Mouse (Mus musculus) forebrain, embryonic 10.5 days (tissue): ENCODE results near the gene Fam155a. TPM values are rescaled to one million over a fixed set of nuclear protein-coding genes. Genes with fewer than 3 reads are reported as not detected.
"Not testable (repeated sequence)": the region's sequence is repeated elsewhere in the genome, so short reads cannot be mapped to it uniquely, and the experiment has no call there.

Experiments used
- DNase-seq: peaks from one replicate; pipeline ENCODE4 v3.0.0-alpha.2; 2017; ENCODE audit warnings: low spot score; ENCODE audit errors: extremely low spot score
- H3K27ac ChIP-seq: fragments of 300-500 bp; sonication (generic); 2 replicates; pipeline ENCODE4 v1.5.1; 2016; ENCODE audit warnings: mild to moderate bottlenecking
- H3K27me3 ChIP-seq: fragments of 300-500 bp; sonication (generic); 2 replicates; pipeline ENCODE4 v1.6.1; 2016; ENCODE audit warnings: mild to moderate bottlenecking; ENCODE audit not compliant: poor library complexity, severe bottlenecking
- H3K36me3 ChIP-seq: fragments of 300-500 bp; sonication (generic); replicated peaks from 2 replicates; pipeline ENCODE4 v1.6.1; 2016; ENCODE audit warnings: mild to moderate bottlenecking, moderate library complexity
- H3K4me1 ChIP-seq: fragments of 300-500 bp; sonication (generic); 2 replicates; pipeline ENCODE4 v1.6.1; 2016
- H3K4me3 ChIP-seq: fragments of 300-500 bp; sonication (generic); 2 replicates; pipeline ENCODE4 v1.5.1; 2016; ENCODE audit warnings: mild to moderate bottlenecking, moderate library complexity
- H3K9me3 ChIP-seq: fragments of 300-500 bp; sonication (generic); 2 replicates; pipeline ENCODE4 v1.6.1; 2016; ENCODE audit warnings: mild to moderate bottlenecking, moderate library complexity
- WGBS: fragments of 180-500 bp; shearing (Covaris S2); methylation state at CpG from one replicate; pipeline ENCODE4 v1.1.7; 2016; 5-methylcytosine and 5-hydroxymethylcytosine counted together
- polyA plus RNA-seq: library from polyadenylated mRNA; unstranded; fragments of >200 nt; fragmentation: Nextera tagmentation; extraction: Ambion mirVana; gene quantifications from 2 replicates; pipeline ENCODE4 v1.2.1, GENCODE M21; 2016

Gene Fam155a
- polyA plus RNA-seq: 0.50 and 0.53 TPM in 2 replicates

DNA sequence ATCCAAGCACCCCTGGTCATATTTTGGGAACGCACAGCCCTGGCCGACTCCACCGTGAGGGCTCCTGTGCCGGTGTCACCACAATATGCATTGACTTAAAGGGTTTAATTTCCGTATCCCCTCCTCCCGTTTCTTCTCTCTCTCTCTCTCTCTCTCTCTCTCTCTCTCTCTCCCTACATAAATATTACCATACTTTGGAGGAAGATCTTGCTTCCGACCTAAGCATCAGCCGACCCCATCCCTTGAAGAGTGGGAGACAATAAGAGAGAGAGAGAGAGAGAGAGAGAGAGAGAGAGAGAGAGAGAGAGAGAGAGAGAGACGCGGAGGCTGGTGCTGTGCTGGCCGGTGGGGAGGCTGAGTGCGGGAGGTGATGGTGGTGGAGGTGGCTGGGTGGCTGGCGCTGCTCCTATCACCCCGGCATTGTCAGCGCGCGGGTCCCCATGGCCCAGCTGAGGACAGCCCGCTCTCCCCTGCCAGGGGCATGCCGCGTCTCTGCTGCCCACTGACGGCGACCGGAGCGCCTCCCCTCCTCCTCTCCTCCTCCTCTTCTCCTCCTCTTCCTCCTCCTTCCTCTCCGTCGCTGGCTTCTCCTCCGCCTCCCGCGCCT is at the start of gene Fam155a:
Fam155a (minus strand) TSS at position 163 of the 607 bp plus-strand sequence.
- Histone ChIP-seq H3K4me3 (peak within 1 kb of the TSS; percentile 75), H3K36me3 (no peaks in the 10 kb centered on the region), H3K27me3 (peaks cover 56% of the 10 kb centered on the region), H3K27ac (peak within 1 kb of the TSS; percentile 78), H3K4me1 (peaks cover 26% of the 10 kb centered on the region), H3K9me3 (no peaks in the 10 kb centered on the region)
- 0% methylated on average over 25 of the region's 29 CpGs for WGBS
- peak; percentile 17 for DNase-seq

GRCm38 (mm10) chr8:9813273-9813946 is 42.4 kb upstream of the Fam155a start:
- Histone ChIP-seq H3K27me3 (no peaks in the 10 kb centered on the region), H3K4me3 (no peak overlapping the region), H3K9me3 (peaks cover 3% of the 10 kb centered on the region; the same call in 1 of the 2 replicates), H3K4me1 (peaks cover 4% of the 10 kb centered on the region; the same call in 1 of the 2 replicates), H3K36me3 (no peaks in the 10 kb centered on the region), H3K27ac (no peak overlapping the region)
- no peak for DNase-seq
- 77% methylated on average over 8 of the region's 8 CpGs for WGBS

DNA sequence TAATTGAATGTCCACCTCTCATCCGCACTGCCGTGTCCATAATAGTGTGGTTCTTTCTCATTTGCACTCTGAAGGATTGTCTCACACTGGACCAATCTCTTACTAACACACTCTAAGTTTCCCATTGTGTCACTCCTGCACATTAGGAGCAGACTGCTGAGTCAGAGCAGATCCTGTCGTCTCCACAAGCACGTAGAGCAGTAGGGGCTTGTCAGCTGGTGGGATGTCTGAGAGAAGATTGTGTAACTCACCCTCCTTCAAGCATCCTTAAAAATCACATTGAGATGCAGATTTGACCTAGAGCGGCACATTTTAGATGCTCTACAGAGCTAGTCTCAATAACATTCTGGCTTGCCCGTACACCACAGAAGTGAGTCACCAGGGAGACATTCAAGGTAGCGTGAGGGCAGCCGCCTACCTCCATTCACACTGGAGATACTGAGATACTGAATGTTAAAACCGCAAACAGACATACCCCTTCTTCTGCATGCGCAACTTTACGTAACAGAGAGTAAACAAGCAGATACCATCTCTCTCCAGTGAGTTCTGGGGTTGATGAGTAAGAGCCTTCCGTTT is 40.1 kb upstream of the Fam155a start:
- Histone ChIP-seq H3K9me3 (peaks cover 4% of the 10 kb centered on the region; the same call in 1 of the 2 replicates), H3K27me3 (no peaks in the 10 kb centered on the region), H3K4me1 (peaks cover 4% of the 10 kb centered on the region; the same call in 1 of the 2 replicates), H3K27ac (no peak overlapping the region), H3K36me3 (no peaks in the 10 kb centered on the region), H3K4me3 (no peak overlapping the region)
- 85% methylated on average over 12 of the region's 12 CpGs for WGBS
- DNase-seq: no peak

DNA sequence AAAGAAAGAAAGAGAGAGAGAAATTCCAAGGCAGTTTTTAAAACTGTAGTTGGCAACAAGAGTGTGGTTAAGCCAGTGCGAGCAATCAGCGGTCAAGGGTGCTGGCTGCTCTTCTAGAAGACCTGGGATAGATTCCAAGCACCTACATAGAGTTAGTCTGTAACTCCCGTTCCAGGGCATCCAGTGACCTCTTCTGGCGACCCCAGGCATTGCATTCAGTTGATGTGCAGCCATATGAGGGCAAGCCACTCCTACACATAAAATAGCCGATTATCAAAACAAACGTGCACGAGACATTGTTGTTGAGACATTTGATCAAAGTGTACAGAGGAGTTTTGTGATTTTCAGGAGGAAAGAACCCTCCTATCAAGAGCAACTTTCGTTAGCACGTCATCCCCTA is 37.6 kb upstream of the Fam155a start:
- Histone ChIP-seq H3K4me3 (no peak overlapping the region), H3K36me3 (no peaks in the 10 kb centered on the region), H3K9me3 (peaks cover 4% of the 10 kb centered on the region; the same call in 1 of the 2 replicates), H3K27me3 (no peaks in the 10 kb centered on the region), H3K27ac (no peak overlapping the region), H3K4me1 (peaks cover 4% of the 10 kb centered on the region; the same call in 1 of the 2 replicates)
- no peak for DNase-seq
- WGBS: 86% methylated on average over 9 of the region's 9 CpGs

DNA sequence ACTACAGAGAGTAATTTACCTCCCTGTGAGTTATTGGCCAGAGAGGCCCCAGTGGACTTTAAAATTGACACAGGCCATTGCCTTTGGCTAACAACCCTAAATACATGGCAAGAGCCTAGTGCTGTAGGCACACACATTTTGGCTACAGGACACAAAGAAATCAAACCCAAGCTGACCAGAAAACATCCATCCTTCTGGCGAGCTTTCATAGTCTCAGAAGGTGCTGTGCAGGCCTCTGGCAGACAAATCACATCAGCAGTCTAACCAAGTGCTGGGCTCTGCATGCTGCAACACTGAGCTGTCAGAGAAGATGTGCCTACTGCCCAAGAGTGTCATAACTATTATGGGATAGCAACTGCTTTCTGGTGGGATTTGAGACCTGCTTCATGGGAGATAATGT is 34.7 kb upstream of the Fam155a start:
- Histone ChIP-seq H3K36me3 (no peaks in the 10 kb centered on the region), H3K4me3 (no peak overlapping the region), H3K9me3 (peaks cover 4% of the 10 kb centered on the region; the same call in 1 of the 2 replicates), H3K27me3 (no peaks in the 10 kb centered on the region), H3K27ac (no peak overlapping the region), H3K4me1 (no peaks in the 10 kb centered on the region)
- DNase-seq: no peak
- 71% methylated on average over 1 of the region's 1 CpGs for WGBS

DNA sequence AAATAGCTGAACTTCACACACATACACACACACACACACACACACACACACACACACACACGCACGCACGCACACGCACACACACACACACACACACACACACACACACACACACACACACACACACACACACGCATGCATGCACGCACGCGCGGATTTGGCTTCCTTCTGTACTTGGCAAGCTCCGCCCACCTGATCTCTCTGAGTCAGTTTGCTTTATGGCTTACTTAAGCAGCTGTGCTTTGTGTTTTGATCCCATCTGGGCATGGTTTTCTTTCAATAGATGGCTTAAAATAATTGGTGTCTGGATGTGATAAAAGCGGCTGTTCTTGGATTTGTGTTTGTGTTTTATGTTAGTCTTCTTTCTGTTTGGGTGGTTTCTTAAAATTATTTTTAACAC is 29.4 kb upstream of the Fam155a start:
- not testable (repeated sequence) for DNase-seq, H3K9me3 ChIP-seq, H3K27me3 ChIP-seq, H3K27ac ChIP-seq, H3K4me3 ChIP-seq, H3K36me3 ChIP-seq, H3K4me1 ChIP-seq
- 97% methylated on average over 7 of the region's 11 CpGs for WGBS

GRCm38 (mm10) chr8:9799923-9800322 is 29.0 kb upstream of the Fam155a start:
- Histone ChIP-seq H3K4me3 (no peak overlapping the region), H3K36me3 (no peaks in the 10 kb centered on the region), H3K27ac (no peak overlapping the region), H3K27me3 (no peaks in the 10 kb centered on the region), H3K9me3 (no peaks in the 10 kb centered on the region), H3K4me1 (peaks cover 5% of the 10 kb centered on the region)
- WGBS: 90% methylated on average over 11 of the region's 11 CpGs
- DNase-seq: no peak

- DNase-seq: no peak
- WGBS: 87% methylated on average over 8 of the region's 8 CpGs
- Histone ChIP-seq H3K9me3 (no peaks in the 10 kb centered on the region), H3K36me3 (no peaks in the 10 kb centered on the region), H3K27me3 (no peaks in the 10 kb centered on the region), H3K27ac (no peak overlapping the region), H3K4me1 (peaks cover 5% of the 10 kb centered on the region), H3K4me3 (no peak overlapping the region)
Observed at GRCm38 (mm10) chr8:9797514-9797913, 26.6 kb upstream of the Fam155a start.

DNA sequence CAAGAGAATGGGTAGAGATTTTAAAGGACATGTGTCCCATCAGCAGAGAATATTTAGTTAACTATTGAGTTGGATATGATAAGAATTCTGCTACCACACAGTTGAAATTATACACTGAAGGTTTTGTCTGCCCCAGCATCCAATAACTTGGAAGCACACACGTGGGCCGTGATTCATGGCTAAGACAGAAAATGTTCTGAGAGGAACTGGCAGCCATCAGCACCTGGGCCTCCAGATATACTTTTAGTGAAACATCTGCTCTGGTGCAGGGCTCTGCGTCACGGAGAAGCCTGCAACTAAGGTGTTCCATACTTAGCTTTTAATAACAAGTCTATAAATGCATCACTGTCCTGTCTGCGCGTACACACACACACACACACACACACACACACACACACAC is 24.8 kb upstream of the Fam155a start:
- WGBS: 93% methylated on average over 6 of the region's 6 CpGs
- DNase-seq: no peak
- no peaks in the 10 kb centered on the region for H3K36me3 ChIP-seq
- H3K27me3 ChIP-seq: no peaks in the 10 kb centered on the region
- H3K4me1 ChIP-seq: peaks cover 5% of the 10 kb centered on the region
- H3K4me3 ChIP-seq: no peak overlapping the region
- H3K27ac ChIP-seq: no peak overlapping the region
- no peaks in the 10 kb centered on the region for H3K9me3 ChIP-seq

DNA sequence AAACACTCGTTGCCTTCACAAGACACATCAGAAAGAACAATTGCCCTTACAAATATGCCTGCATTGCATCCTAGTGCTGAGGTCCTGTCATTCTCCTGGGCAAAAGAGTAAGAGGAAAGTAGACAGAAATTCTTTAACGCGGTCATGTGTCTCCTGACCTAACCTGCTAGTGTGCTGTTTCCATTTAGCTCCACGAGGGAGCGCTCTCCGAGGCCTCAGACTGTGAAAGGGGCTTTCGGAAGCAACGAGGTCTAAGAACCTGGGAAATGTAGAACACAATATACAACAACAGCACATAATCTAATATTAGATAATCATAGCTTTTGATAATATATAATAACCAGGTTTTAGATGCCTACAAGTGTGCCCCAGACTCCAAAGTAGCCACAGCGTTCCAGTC is 22.4 kb upstream of the Fam155a start:
- 69% methylated on average over 9 of the region's 9 CpGs for WGBS

GRCm38 (mm10) chr8:9780332-9780731 is 9.4 kb upstream of the Fam155a start:
- no peak overlapping the region for H3K4me3 ChIP-seq

More for the DNA sequence above, 22.4 kb upstream of the Fam155a start:
- Histone ChIP-seq H3K36me3 (no peaks in the 10 kb centered on the region), H3K27ac (no peak overlapping the region), H3K27me3 (no peaks in the 10 kb centered on the region), H3K9me3 (no peaks in the 10 kb centered on the region), H3K4me1 (no peaks in the 10 kb centered on the region), H3K4me3 (no peak overlapping the region)
- no peak for DNase-seq

DNA sequence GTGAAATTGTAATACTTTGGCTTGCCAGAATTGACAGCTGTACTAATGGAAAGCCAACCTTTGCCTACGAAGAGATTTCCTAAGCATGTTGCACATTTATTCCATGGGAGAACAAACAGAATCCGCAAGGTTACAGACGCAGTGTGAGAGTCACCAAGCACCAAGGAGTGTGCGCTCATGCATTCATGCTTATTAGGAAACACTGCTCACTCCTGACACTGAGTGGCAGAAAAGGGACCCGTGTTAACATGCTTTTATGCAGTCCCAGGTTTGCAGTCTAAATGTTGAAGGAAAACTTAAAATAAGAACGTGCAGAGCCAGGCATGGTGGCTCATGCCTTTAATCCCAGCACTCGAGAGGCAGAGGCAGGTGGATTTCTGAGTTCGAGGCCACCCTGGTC is 7.2 kb upstream of the Fam155a start:
- no peak for DNase-seq
- WGBS: 83% methylated on average over 8 of the region's 8 CpGs
- no peaks in the 10 kb centered on the region for H3K36me3 ChIP-seq
- H3K4me3 ChIP-seq: no peak overlapping the region
- no peaks in the 10 kb centered on the region for H3K4me1 ChIP-seq
- H3K27me3 ChIP-seq: peaks cover 12% of the 10 kb centered on the region
- H3K27ac ChIP-seq: no peak overlapping the region
- no peaks in the 10 kb centered on the region for H3K9me3 ChIP-seq

More at GRCm38 (mm10) chr8:9780332-9780731, 9.4 kb upstream of the Fam155a start:
- Histone ChIP-seq H3K36me3 (no peaks in the 10 kb centered on the region), H3K4me1 (no peaks in the 10 kb centered on the region), H3K9me3 (no peaks in the 10 kb centered on the region), H3K27me3 (no peaks in the 10 kb centered on the region), H3K27ac (no peak overlapping the region)
- 89% methylated on average over 10 of the region's 10 CpGs for WGBS
- DNase-seq: no peak

DNA sequence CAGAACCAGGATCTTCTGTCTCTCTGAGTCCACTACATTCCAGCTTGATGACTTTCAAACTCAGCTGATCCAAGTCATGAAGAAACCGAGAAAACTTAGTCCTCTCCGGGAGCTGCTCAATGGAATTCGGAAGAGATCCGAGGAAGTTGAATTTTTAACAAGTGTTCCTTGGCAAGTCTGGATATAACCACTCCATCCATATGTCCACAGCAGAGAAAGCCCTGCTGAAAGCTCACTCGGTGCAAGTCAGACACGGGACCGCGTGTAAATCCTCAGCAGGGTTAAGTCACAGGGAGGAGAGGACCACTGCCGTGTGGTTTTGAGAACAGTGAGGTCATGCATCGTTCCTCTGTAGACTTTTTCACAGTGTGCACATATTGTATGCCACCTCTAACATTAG is 5.9 kb upstream of the Fam155a start:
- Histone ChIP-seq H3K4me1 (peaks cover 8% of the 10 kb centered on the region), H3K36me3 (no peaks in the 10 kb centered on the region), H3K9me3 (no peaks in the 10 kb centered on the region), H3K27ac (no peak overlapping the region), H3K4me3 (no peak overlapping the region), H3K27me3 (peaks cover 25% of the 10 kb centered on the region)
- 88% methylated on average over 10 of the region's 10 CpGs for WGBS
- DNase-seq: no peak
